Mouse (Mus musculus): ENCODE results near the gene Cnnm1. TPM values are rescaled to one million over a fixed set of nuclear protein-coding genes. Genes with fewer than 3 reads are reported as not detected.

Gene Cnnm1
- total and polyA plus RNA-seq, 3 experiments, result 0.04 TPM; not detected in 2

DNA sequence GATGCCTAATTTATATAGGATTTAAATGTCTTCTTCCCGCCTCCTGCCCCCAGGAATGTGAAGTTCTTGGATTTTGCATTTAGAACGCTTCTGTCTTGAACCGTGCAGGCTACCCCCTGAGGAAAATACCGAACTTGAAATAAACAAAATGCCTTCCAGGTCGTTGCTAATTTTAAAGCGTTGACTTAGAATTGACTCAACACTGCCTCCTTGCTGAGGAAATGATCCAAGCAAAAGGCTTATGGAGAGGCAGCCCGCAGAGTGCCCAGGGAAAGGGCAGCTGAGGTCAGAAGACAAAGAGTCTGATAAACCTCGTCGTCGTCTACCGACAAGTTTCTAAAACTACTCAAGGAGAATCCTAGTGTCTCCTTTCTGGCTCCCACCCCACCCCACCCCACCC lies 86.9 kb downstream of the Cnnm1 start:
- no peak overlapping the region for H3K4me3 ChIP-seq (ENCODE audit: control insufficient read depth in 1 of 2, insufficient read depth in 1 of 2, low read depth in 2 of 2, low read length in 2 of 2)
- H3K27ac ChIP-seq (ENCODE audit: control insufficient read depth, low read depth, low read length), result no peak overlapping the region
- TF ChIP-seq ELF1 (IDR thresholded peaks at IDR 0.05; ENCODE audit: low read depth, low read length) (no peak), CTCF (IDR thresholded peaks at IDR 0.05 in 2 of 3, conservative IDR thresholded peaks at IDR 0.05 in 1 of 3; ENCODE audit: control insufficient read depth in 1 of 3, insufficient read depth in 1 of 3, low read depth in 2 of 3, low read length in 3 of 3, poor library complexity in 1 of 3, severe bottlenecking in 1 of 3) (peak in 1 of 3 experiments; percentile 34; a peak in 2 of 6 replicates), GATA1 (IDR thresholded peaks at IDR 0.05; ENCODE audit: low read depth, low read length) (no peak), RCOR1 (IDR thresholded peaks at IDR 0.05; ENCODE audit: low read depth, low read length) (no peak), NELFE (IDR thresholded peaks at IDR 0.05; ENCODE audit: low read depth, low read length) (no peak), JUND (IDR thresholded peaks at IDR 0.05; ENCODE audit: low read depth, low read length) (no peak), RAD21 (IDR thresholded peaks at IDR 0.05; ENCODE audit: low read depth, low read length) (no peak), SMC3 (IDR thresholded peaks at IDR 0.05; ENCODE audit: low read depth, low read length) (peak; percentile 21), POLR2AphosphoS2 (IDR thresholded peaks at IDR 0.05; ENCODE audit: low read length) (no peak)
- no peaks in the 10 kb centered on the region for H3K9me3 ChIP-seq (replicated peaks; ENCODE audit: insufficient read depth, low read length)
- H3K4me1 ChIP-seq (ENCODE audit: control insufficient read depth in 1 of 2, insufficient read depth in 2 of 2, low read length in 2 of 2), result peaks cover 6 to 12% of the 10 kb centered on the region in 2 experiments
- peaks cover 1 to 11% of the 10 kb centered on the region in 2 experiments for H3K36me3 ChIP-seq (ENCODE audit: control insufficient read depth in 1 of 2, insufficient read depth in 2 of 2, low read length in 2 of 2)
- peaks cover 20% of the 10 kb centered on the region for H3K79me2 ChIP-seq (ENCODE audit: control insufficient read depth, insufficient read depth, low read length, poor library complexity)
- no peaks in the 10 kb centered on the region for H3K27me3 ChIP-seq (ENCODE audit: control insufficient read depth in 1 of 2, insufficient read depth in 2 of 2, low read length in 2 of 2)
- no peak for DNase-seq (ENCODE audit: low read depth, low spot score)
- H3K9ac ChIP-seq (ENCODE audit: control insufficient read depth, low read depth, low read length, poor library complexity, severe bottlenecking), result no peak overlapping the region

GRCm38 (mm10) chr19:43528056-43528587 lies 87.9 kb downstream of the Cnnm1 start:
- Histone ChIP-seq H3K9me3 (replicated peaks; ENCODE audit: insufficient read depth, low read length) (no peaks in the 10 kb centered on the region), H3K4me1 (ENCODE audit: control insufficient read depth in 1 of 2, insufficient read depth in 2 of 2, low read length in 2 of 2) (peaks cover 3 to 9% of the 10 kb centered on the region in 2 experiments), H3K36me3 (ENCODE audit: control insufficient read depth in 1 of 2, insufficient read depth in 2 of 2, low read length in 2 of 2) (peaks cover 0 to 6% of the 10 kb centered on the region in 2 experiments; a peak in 1 of 4 replicates), H3K4me3 (ENCODE audit: control insufficient read depth in 1 of 2, insufficient read depth in 1 of 2, low read depth in 2 of 2, low read length in 2 of 2) (no peak overlapping the region), H3K79me2 (ENCODE audit: control insufficient read depth, insufficient read depth, low read length, poor library complexity) (peaks cover 14% of the 10 kb centered on the region), H3K27ac (ENCODE audit: control insufficient read depth, low read depth, low read length) (no peak overlapping the region), H3K9ac (ENCODE audit: control insufficient read depth, low read depth, low read length, poor library complexity, severe bottlenecking) (no peak overlapping the region), H3K27me3 (ENCODE audit: control insufficient read depth in 1 of 2, insufficient read depth in 2 of 2, low read length in 2 of 2) (peaks cover 0 to 2% of the 10 kb centered on the region in 2 experiments; a peak in 1 of 4 replicates)
- no peak for TF ChIP-seq POLR2A (IDR thresholded peaks at IDR 0.05; ENCODE audit: control insufficient read depth in 1 of 2, insufficient read depth in 1 of 2, low read depth in 1 of 2, low read length in 2 of 2, poor library complexity in 1 of 2)
- TF ChIP-seq MAZ (IDR thresholded peaks at IDR 0.05; ENCODE audit: low read depth, low read length), result no peak
- no peak for TF ChIP-seq ELF1 (IDR thresholded peaks at IDR 0.05; ENCODE audit: low read depth, low read length)
- no peak for TF ChIP-seq MEF2A (IDR thresholded peaks at IDR 0.05; ENCODE audit: extremely low read depth, insufficient replicate concordance, low read depth, low read length, poor library complexity, severe bottlenecking)
- TF ChIP-seq ZKSCAN1 (IDR thresholded peaks at IDR 0.05; ENCODE audit: low read depth, low read length), result no peak
- no peak for TF ChIP-seq NELFE (IDR thresholded peaks at IDR 0.05; ENCODE audit: low read depth, low read length)
- no peak for TF ChIP-seq ETS1 (IDR thresholded peaks at IDR 0.05; ENCODE audit: low read depth, low read length)
- no peak for TF ChIP-seq EP300 (IDR thresholded peaks at IDR 0.05; ENCODE audit: low read depth in 1 of 2, low read length in 2 of 2)
- TF ChIP-seq MAX (IDR thresholded peaks at IDR 0.05; ENCODE audit: low read length), result no peak
- no peak for TF ChIP-seq HCFC1 (IDR thresholded peaks at IDR 0.05; ENCODE audit: low read depth, low read length)
- TF ChIP-seq CTCF (IDR thresholded peaks at IDR 0.05 in 2 of 3, conservative IDR thresholded peaks at IDR 0.05 in 1 of 3; ENCODE audit: control insufficient read depth in 1 of 3, insufficient read depth in 1 of 3, low read depth in 2 of 3, low read length in 3 of 3, poor library complexity in 1 of 3, severe bottlenecking in 1 of 3), result no peak
- TF ChIP-seq TAL1 (IDR thresholded peaks at IDR 0.05; ENCODE audit: low read length), result no peak
- TF ChIP-seq RAD21 (IDR thresholded peaks at IDR 0.05; ENCODE audit: low read depth, low read length), result no peak
- TF ChIP-seq POLR2AphosphoS2 (IDR thresholded peaks at IDR 0.05; ENCODE audit: low read length), result no peak
- no peak for TF ChIP-seq E2F4 (IDR thresholded peaks at IDR 0.05; ENCODE audit: borderline replicate concordance, low read depth, low read length)
- TF ChIP-seq BHLHE40 (IDR thresholded peaks at IDR 0.05; ENCODE audit: borderline replicate concordance, low read depth, low read length), result no peak
- TF ChIP-seq GATA1 (IDR thresholded peaks at IDR 0.05; ENCODE audit: low read depth, low read length), result no peak
- TF ChIP-seq GABPA (IDR thresholded peaks at IDR 0.05; ENCODE audit: low read depth, low read length), result no peak
- no peak for DNase-seq (ENCODE audit: low read depth, low spot score)
